In the genomic region with DNA sequence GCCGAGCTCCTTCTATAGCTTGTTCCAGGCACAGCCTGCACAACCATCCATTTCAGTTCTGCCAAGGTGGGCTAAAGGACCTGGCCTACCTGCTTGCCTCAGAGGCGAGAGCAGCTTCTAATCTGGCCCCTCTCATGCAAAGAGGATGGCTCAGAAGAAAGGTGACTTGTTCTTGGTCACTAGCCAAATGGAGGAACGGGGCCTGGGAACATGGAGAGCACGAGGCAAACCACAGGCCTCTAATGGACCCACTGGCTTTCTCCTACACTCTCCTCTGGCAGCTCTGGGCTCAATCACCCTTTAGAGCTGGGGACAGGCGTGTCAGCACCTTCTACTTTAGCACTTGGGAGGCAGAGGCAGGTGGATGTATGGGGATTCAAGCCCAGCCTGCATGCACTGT, we compare ENCODE assay signal across 14 mouse cellular contexts. TPM values are rescaled to one million over a fixed set of nuclear protein-coding genes. Genes with fewer than 3 reads are reported as not detected.
DNase-seq lines count a peak whose midpoint lies in the region; ATAC-seq lines count a peak whose summit lies in the region.
"Had no signal": no experiment of that assay in that cellular context is flagged by ENCODE, and none has a peak within 500 bp of the region (broad histone marks: within the 10 kb centered on the region; RNA-seq: fewer than 3 reads in every experiment).

No protein-coding gene starts in this region.

- peaks cover 18% of the 10 kb centered on the region for H3K4me1 ChIP-seq in forebrain, embryonic 11.5 days (replicated peaks; ENCODE audit: control insufficient read depth, insufficient read depth, low read length)
- H3K4me1 ChIP-seq in forebrain, embryonic 15.5 days = peaks cover 16% of the 10 kb centered on the region
- H3K4me1 ChIP-seq in hindbrain, embryonic 10.5 days (replicated peaks) = peaks cover 62% of the 10 kb centered on the region
- peaks cover 18% of the 10 kb centered on the region for H3K4me1 ChIP-seq in hindbrain, embryonic 16.5 days (ENCODE audit: control insufficient read depth, insufficient read depth, low read depth, low read length)
- H3K4me1 ChIP-seq in hindbrain, embryonic 13.5 days (replicated peaks) = peaks cover 54% of the 10 kb centered on the region
- H3K4me1 ChIP-seq in midbrain, embryonic 16.5 days (ENCODE audit: control insufficient read depth, insufficient read depth, low read length) = peaks cover 17% of the 10 kb centered on the region

- H3K27ac ChIP-seq in forebrain, embryonic 11.5 days (ENCODE audit: low read depth, low read length) = no peak overlapping the region
- no peak overlapping the region for H3K27ac ChIP-seq in forebrain, embryonic 15.5 days (replicated peaks)
- H3K27ac ChIP-seq in hindbrain, embryonic 10.5 days = peak overlapping the region; percentile 92
- no peak overlapping the region for H3K27ac ChIP-seq in hindbrain, embryonic 16.5 days (ENCODE audit: low read depth, low read length)
- H3K27ac ChIP-seq in hindbrain, embryonic 13.5 days = peak overlapping the region; percentile 87; the same call in 1 of the 2 replicates
- H3K27ac ChIP-seq in midbrain, embryonic 16.5 days (ENCODE audit: low read length) = no peak overlapping the region

- H3K9me3 ChIP-seq in forebrain, embryonic 11.5 days (ENCODE audit: control insufficient read depth, low read length) = no peaks in the 10 kb centered on the region
- no peaks in the 10 kb centered on the region for H3K9me3 ChIP-seq in forebrain, embryonic 15.5 days
- H3K9me3 ChIP-seq in hindbrain, embryonic 10.5 days = no peaks in the 10 kb centered on the region
- H3K9me3 ChIP-seq in hindbrain, embryonic 16.5 days (ENCODE audit: control insufficient read depth, low read length) = no peaks in the 10 kb centered on the region
- H3K9me3 ChIP-seq in hindbrain, embryonic 13.5 days = no peaks in the 10 kb centered on the region
- H3K9me3 ChIP-seq in midbrain, embryonic 16.5 days (replicated peaks; ENCODE audit: control insufficient read depth, low read length, poor library complexity, severe bottlenecking) = no peaks in the 10 kb centered on the region

- no peak overlapping the region for H3K4me2 ChIP-seq in forebrain, embryonic 11.5 days (ENCODE audit: low read depth, low read length, severe bottlenecking)
- H3K4me2 ChIP-seq in forebrain, embryonic 15.5 days (replicated peaks) = no peak overlapping the region
- H3K4me2 ChIP-seq in hindbrain, embryonic 16.5 days (ENCODE audit: low read length) = no peak overlapping the region
- no peak overlapping the region for H3K4me2 ChIP-seq in hindbrain, embryonic 13.5 days
- H3K4me2 ChIP-seq in midbrain, embryonic 16.5 days (ENCODE audit: low read length) = no peak overlapping the region

- DNase-seq in forebrain, embryonic 11.5 days (ENCODE audit: low spot score) = no peak
- DNase-seq in hindbrain, embryonic 10.5 days (ENCODE audit: low spot score) = no peak
- no peak for DNase-seq in layer of hippocampus, adult 11-12 months (ENCODE audit: low spot score)
- DNase-seq in thymus, adult 18-20 months = no peak
- DNase-seq: adrenal gland, adult 8-10 months; gastrocnemius, postnatal 25 days; kidney, postnatal 4 days; liver; thymus, postnatal 14 days had no signal

- H3K9ac ChIP-seq in forebrain, embryonic 11.5 days (ENCODE audit: low read length) = peak overlapping the region; percentile 69
- no peak overlapping the region for H3K9ac ChIP-seq in forebrain, embryonic 15.5 days (replicated peaks)
- H3K9ac ChIP-seq in hindbrain, embryonic 16.5 days (ENCODE audit: low read depth, low read length) = no peak overlapping the region
- peak overlapping the region; percentile 75 for H3K9ac ChIP-seq in hindbrain, embryonic 13.5 days
- peak overlapping the region; percentile 55; the same call in 1 of the 2 replicates for H3K9ac ChIP-seq in midbrain, embryonic 16.5 days (ENCODE audit: low read depth, low read length)

- ATAC-seq in forebrain, embryonic 11.5 days (replicated peaks; ENCODE audit: low FRiP score) = no peak
- no peak for ATAC-seq in forebrain, embryonic 15.5 days (replicated peaks)
- no peak for ATAC-seq in hindbrain, embryonic 16.5 days
- ATAC-seq in hindbrain, embryonic 13.5 days (ENCODE audit: low FRiP score) = no peak
- ATAC-seq in midbrain, embryonic 16.5 days = no peak

- WGBS in forebrain, embryonic 11.5 days = 77% methylated on average over 5 of the region's 5 CpGs
- 57% methylated on average over 5 of the region's 5 CpGs for WGBS in forebrain, embryonic 15.5 days
- WGBS in hindbrain, embryonic 10.5 days = 82% methylated on average over 5 of the region's 5 CpGs
- WGBS in hindbrain, embryonic 16.5 days = 62% methylated on average over 5 of the region's 5 CpGs
- 76% methylated on average over 5 of the region's 5 CpGs for WGBS in hindbrain, embryonic 13.5 days
- 71% methylated on average over 5 of the region's 5 CpGs for WGBS in midbrain, embryonic 16.5 days

- no peak overlapping the region for H3K4me3 ChIP-seq in forebrain, embryonic 11.5 days (ENCODE audit: low read depth, low read length)
- no peak overlapping the region for H3K4me3 ChIP-seq in forebrain, embryonic 15.5 days
- peak overlapping the region; percentile 46; the same call in 1 of the 2 replicates for H3K4me3 ChIP-seq in hindbrain, embryonic 10.5 days
- H3K4me3 ChIP-seq in hindbrain, embryonic 16.5 days (ENCODE audit: low read length) = no peak overlapping the region
- H3K4me3 ChIP-seq in hindbrain, embryonic 13.5 days = no peak overlapping the region
- H3K4me3 ChIP-seq in midbrain, embryonic 16.5 days (ENCODE audit: low read depth, low read length) = no peak overlapping the region
- H3K4me3 ChIP-seq: left cerebral cortex, adult 2 months had no signal

- no peaks in the 10 kb centered on the region; the same call in 1 of the 2 replicates for H3K36me3 ChIP-seq in forebrain, embryonic 11.5 days (ENCODE audit: control insufficient read depth, insufficient read depth, low read length)
- peaks cover 19% of the 10 kb centered on the region for H3K36me3 ChIP-seq in forebrain, embryonic 15.5 days
- peaks cover 40% of the 10 kb centered on the region for H3K36me3 ChIP-seq in hindbrain, embryonic 10.5 days
- H3K36me3 ChIP-seq in hindbrain, embryonic 16.5 days (ENCODE audit: control insufficient read depth, insufficient read depth, low read length) = peaks cover 5% of the 10 kb centered on the region; the same call in 1 of the 2 replicates
- peaks cover 52% of the 10 kb centered on the region for H3K36me3 ChIP-seq in hindbrain, embryonic 13.5 days
- H3K36me3 ChIP-seq in midbrain, embryonic 16.5 days (ENCODE audit: control insufficient read depth, insufficient read depth, low read length) = peaks cover 17% of the 10 kb centered on the region

- H3K27me3 ChIP-seq in forebrain, embryonic 11.5 days (ENCODE audit: control insufficient read depth, insufficient read depth, low read length) = no peaks in the 10 kb centered on the region
- H3K27me3 ChIP-seq in forebrain, embryonic 15.5 days = no peaks in the 10 kb centered on the region
- no peaks in the 10 kb centered on the region for H3K27me3 ChIP-seq in hindbrain, embryonic 10.5 days (ENCODE audit: insufficient read depth, poor library complexity, severe bottlenecking)
- no peaks in the 10 kb centered on the region for H3K27me3 ChIP-seq in hindbrain, embryonic 16.5 days (replicated peaks; ENCODE audit: control insufficient read depth, insufficient read depth, low read length)
- H3K27me3 ChIP-seq in hindbrain, embryonic 13.5 days = no peaks in the 10 kb centered on the region
- H3K27me3 ChIP-seq in midbrain, embryonic 16.5 days (ENCODE audit: control insufficient read depth, insufficient read depth, low read depth, low read length) = no peaks in the 10 kb centered on the region

RNA-seq across cellular contexts. Expression of gene Limk1, which starts 13.4 kb away (rescaled TPM):
- polyA plus RNA-seq in forebrain, embryonic 11.5 days (2014; fragmentation: Nextera tagmentation; extraction: Ambion mirVana) = 11.2 and 11.8 TPM in 2 replicates
- 16.0 and 16.9 TPM in 2 replicates for polyA plus RNA-seq in forebrain, embryonic 15.5 days (2015; fragmentation: Nextera tagmentation; extraction: Ambion mirVana)
- 8.6 and 16.3 TPM in 2 replicates for polyA plus RNA-seq in hindbrain, embryonic 10.5 days (2016; fragmentation: Nextera tagmentation; extraction: Ambion mirVana)
- polyA plus RNA-seq in hindbrain, embryonic 16.5 days (2015; fragmentation: Nextera tagmentation; extraction: Ambion mirVana) = 22.0 and 22.1 TPM in 2 replicates
- polyA plus RNA-seq in hindbrain, embryonic 13.5 days (2015; fragmentation: Nextera tagmentation; extraction: Ambion mirVana) = 21.6 and 23.4 TPM in 2 replicates
- polyA plus RNA-seq in midbrain, embryonic 16.5 days (2015; fragmentation: Nextera tagmentation; extraction: Ambion mirVana) = 17.8 and 20.1 TPM in 2 replicates

RNA-seq across cellular contexts. Expression of gene Eif4h, which starts 35.7 kb away (rescaled TPM):
- 493 and 540 TPM in 2 replicates for polyA plus RNA-seq in forebrain, embryonic 11.5 days (2014; fragmentation: Nextera tagmentation; extraction: Ambion mirVana)
- polyA plus RNA-seq in forebrain, embryonic 15.5 days (2015; fragmentation: Nextera tagmentation; extraction: Ambion mirVana) = 405 and 408 TPM in 2 replicates
- polyA plus RNA-seq in hindbrain, embryonic 10.5 days (2016; fragmentation: Nextera tagmentation; extraction: Ambion mirVana) = 502 and 539 TPM in 2 replicates
- 332 and 340 TPM in 2 replicates for polyA plus RNA-seq in hindbrain, embryonic 16.5 days (2015; fragmentation: Nextera tagmentation; extraction: Ambion mirVana)
- 336 and 347 TPM in 2 replicates for polyA plus RNA-seq in hindbrain, embryonic 13.5 days (2015; fragmentation: Nextera tagmentation; extraction: Ambion mirVana)
- polyA plus RNA-seq in midbrain, embryonic 16.5 days (2015; fragmentation: Nextera tagmentation; extraction: Ambion mirVana) = 321 and 329 TPM in 2 replicates

Comparison
In these comparisons a context has a peak if more than half of its experiments do, and no peak if none do; other contexts are left out.
1. H3K27ac ChIP-seq: peak in hindbrain, embryonic 10.5 days (single experiment) and hindbrain, embryonic 13.5 days (single experiment); none in forebrain, embryonic 11.5 days (single experiment), forebrain, embryonic 15.5 days (single experiment), hindbrain, embryonic 16.5 days (single experiment) and midbrain, embryonic 16.5 days (single experiment).
2. H3K9ac ChIP-seq: peak in forebrain, embryonic 11.5 days (single experiment), hindbrain, embryonic 13.5 days (single experiment) and midbrain, embryonic 16.5 days (single experiment); none in forebrain, embryonic 15.5 days (single experiment) and hindbrain, embryonic 16.5 days (single experiment).